Mouse (Mus musculus): ENCODE measurements around the gene Lin52. TPM values are rescaled to one million over a fixed set of nuclear protein-coding genes. Genes with fewer than 3 reads are reported as not detected.
A peak's percentile ranks its signal among the peaks of the same experiment; 100 is the strongest.

The Lin52 gene
- polyA plus RNA-seq, 1 experiment from 2014 or later: 8.0 TPM

- Histone ChIP-seq H3K4me3 (ENCODE audit: low read depth, low read length) (no peak overlapping the region), H3K36me3 (ENCODE audit: control insufficient read depth, insufficient read depth) (no peaks in the 10 kb centered on the region), H3K9ac (ENCODE audit: low read depth, low read length) (no peak overlapping the region), H3K27me3 (replicated peaks; ENCODE audit: control insufficient read depth, insufficient read depth, low read length) (no peaks in the 10 kb centered on the region), H3K4me1 (replicated peaks; ENCODE audit: control insufficient read depth, insufficient read depth, low read length) (no peaks in the 10 kb centered on the region), H3K27ac (ENCODE audit: low read depth, low read length) (no peak overlapping the region), H3K9me3 (ENCODE audit: control insufficient read depth) (no peaks in the 10 kb centered on the region), H3K4me2 (replicated peaks; ENCODE audit: low read depth) (no peak overlapping the region)
- 85% methylated on average over 11 of the region's 11 CpGs for WGBS
- ATAC-seq: no peak
- no peak for TF ChIP-seq CTCF (IDR thresholded peaks at IDR 0.05; ENCODE audit: low read depth)
Observed at GRCm38 (mm10) chr12:84541391-84541958, 90.3 kb downstream of the Lin52 start.

- TF ChIP-seq CTCF (IDR thresholded peaks at IDR 0.05; ENCODE audit: low read depth): peak; percentile 95
- WGBS: 3% methylated on average over 12 of the region's 12 CpGs
- Histone ChIP-seq H3K27ac (ENCODE audit: low read depth, low read length) (no peak overlapping the region), H3K4me2 (replicated peaks; ENCODE audit: low read depth) (no peak overlapping the region), H3K4me3 (ENCODE audit: low read depth, low read length) (no peak overlapping the region), H3K36me3 (ENCODE audit: control insufficient read depth, insufficient read depth) (no peaks in the 10 kb centered on the region), H3K9me3 (ENCODE audit: control insufficient read depth) (no peaks in the 10 kb centered on the region), H3K9ac (ENCODE audit: low read depth, low read length) (no peak overlapping the region), H3K27me3 (replicated peaks; ENCODE audit: control insufficient read depth, insufficient read depth, low read length) (no peaks in the 10 kb centered on the region), H3K4me1 (replicated peaks; ENCODE audit: control insufficient read depth, insufficient read depth, low read length) (no peaks in the 10 kb centered on the region)
- ATAC-seq: peak; percentile 42; the same call in 1 of the 2 replicates
Observed at GRCm38 (mm10) chr12:84546028-84546427, 94.8 kb downstream of the Lin52 start.

GRCm38 (mm10) chr12:84546577-84547085, 95.4 kb downstream of the Lin52 start:
- Histone ChIP-seq H3K4me2 (replicated peaks; ENCODE audit: low read depth) (no peak overlapping the region), H3K36me3 (ENCODE audit: control insufficient read depth, insufficient read depth) (no peaks in the 10 kb centered on the region), H3K27ac (ENCODE audit: low read depth, low read length) (no peak overlapping the region), H3K4me1 (replicated peaks; ENCODE audit: control insufficient read depth, insufficient read depth, low read length) (no peaks in the 10 kb centered on the region), H3K9me3 (ENCODE audit: control insufficient read depth) (no peaks in the 10 kb centered on the region), H3K9ac (ENCODE audit: low read depth, low read length) (no peak overlapping the region), H3K27me3 (replicated peaks; ENCODE audit: control insufficient read depth, insufficient read depth, low read length) (no peaks in the 10 kb centered on the region), H3K4me3 (ENCODE audit: low read depth, low read length) (no peak overlapping the region)
- ATAC-seq: no peak
- TF ChIP-seq CTCF (IDR thresholded peaks at IDR 0.05; ENCODE audit: low read depth): no peak
- 87% methylated on average over 2 of the region's 2 CpGs for WGBS

GRCm38 (mm10) chr12:84548251-84548650, 97.0 kb downstream of the Lin52 start:
- Histone ChIP-seq H3K4me2 (replicated peaks; ENCODE audit: low read depth) (no peak overlapping the region), H3K27me3 (replicated peaks; ENCODE audit: control insufficient read depth, insufficient read depth, low read length) (no peaks in the 10 kb centered on the region), H3K4me3 (ENCODE audit: low read depth, low read length) (no peak overlapping the region), H3K36me3 (ENCODE audit: control insufficient read depth, insufficient read depth) (no peaks in the 10 kb centered on the region), H3K27ac (ENCODE audit: low read depth, low read length) (no peak overlapping the region), H3K4me1 (replicated peaks; ENCODE audit: control insufficient read depth, insufficient read depth, low read length) (no peaks in the 10 kb centered on the region), H3K9me3 (ENCODE audit: control insufficient read depth) (no peaks in the 10 kb centered on the region), H3K9ac (ENCODE audit: low read depth, low read length) (no peak overlapping the region)
- ATAC-seq: no peak
- TF ChIP-seq CTCF (IDR thresholded peaks at IDR 0.05; ENCODE audit: low read depth): no peak
- WGBS: 65% methylated on average over 8 of the region's 8 CpGs

GRCm38 (mm10) chr12:84555218-84555617, 104.0 kb downstream of the Lin52 start:
- TF ChIP-seq CTCF (IDR thresholded peaks at IDR 0.05; ENCODE audit: low read depth): no peak
- WGBS: 53% methylated on average over 8 of the region's 8 CpGs
- no peak overlapping the region for H3K27ac ChIP-seq (ENCODE audit: low read depth, low read length)
- no peaks in the 10 kb centered on the region for H3K4me1 ChIP-seq (replicated peaks; ENCODE audit: control insufficient read depth, insufficient read depth, low read length)
- no peaks in the 10 kb centered on the region for H3K27me3 ChIP-seq (replicated peaks; ENCODE audit: control insufficient read depth, insufficient read depth, low read length)
- no peak overlapping the region for H3K4me3 ChIP-seq (ENCODE audit: low read depth, low read length)
- no peak overlapping the region for H3K4me2 ChIP-seq (replicated peaks; ENCODE audit: low read depth)
- no peak overlapping the region for H3K9ac ChIP-seq (ENCODE audit: low read depth, low read length)
- H3K36me3 ChIP-seq (ENCODE audit: control insufficient read depth, insufficient read depth): no peaks in the 10 kb centered on the region
- no peak for ATAC-seq
- H3K9me3 ChIP-seq (ENCODE audit: control insufficient read depth): no peaks in the 10 kb centered on the region

GRCm38 (mm10) chr12:84562558-84562957, 111.3 kb downstream of the Lin52 start:
- 54% methylated on average over 4 of the region's 4 CpGs for WGBS
- no peak overlapping the region for H3K9ac ChIP-seq (ENCODE audit: low read depth, low read length)
- H3K4me1 ChIP-seq (replicated peaks; ENCODE audit: control insufficient read depth, insufficient read depth, low read length): no peaks in the 10 kb centered on the region
- ATAC-seq: no peak
- H3K36me3 ChIP-seq (ENCODE audit: control insufficient read depth, insufficient read depth): no peaks in the 10 kb centered on the region
- no peak overlapping the region for H3K27ac ChIP-seq (ENCODE audit: low read depth, low read length)
- TF ChIP-seq CTCF (IDR thresholded peaks at IDR 0.05; ENCODE audit: low read depth): peak; percentile 46
- no peak overlapping the region for H3K4me3 ChIP-seq (ENCODE audit: low read depth, low read length)
- peaks cover 5% of the 10 kb centered on the region; the same call in 1 of the 2 replicates for H3K27me3 ChIP-seq (replicated peaks; ENCODE audit: control insufficient read depth, insufficient read depth, low read length)
- H3K4me2 ChIP-seq (replicated peaks; ENCODE audit: low read depth): no peak overlapping the region
- H3K9me3 ChIP-seq (ENCODE audit: control insufficient read depth): no peaks in the 10 kb centered on the region
